Mouse (Mus musculus): ENCODE data around the gene Tmc4.
"Not testable (repeated sequence)": the region's sequence is repeated elsewhere in the genome, so short reads cannot be mapped to it uniquely, and the experiment has no call there.

Tmc4 gene

DNA sequence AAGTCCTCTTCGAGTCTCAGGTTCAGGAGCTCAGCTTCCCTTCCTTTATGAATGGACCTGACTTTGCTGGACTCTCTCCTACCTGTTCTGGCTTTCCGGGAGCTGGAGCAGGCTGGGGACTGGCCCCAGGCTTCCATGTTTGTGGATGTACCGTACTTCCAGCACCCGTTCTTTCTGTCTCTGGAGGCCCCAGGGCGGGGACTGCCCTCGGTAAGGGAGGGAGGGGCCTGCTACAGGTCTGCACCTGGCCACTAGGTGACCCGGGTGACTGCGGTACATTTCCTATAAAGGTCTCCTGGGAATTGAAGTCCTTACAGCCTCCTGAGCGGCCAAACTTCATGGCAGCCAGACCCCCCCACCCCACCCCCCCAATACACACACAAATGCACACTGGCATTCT, at the start of gene Tmc4:
TSS of gene Tmc4 (minus strand) at position 212 of the 400 bp plus-strand sequence.
- DNase-seq (ENCODE audit: extremely low read depth, low read depth), result no peak

GRCm38 (mm10) chr7:3725459-3725858, 48.1 kb upstream of the Tmc4 start:
- not testable (repeated sequence) for DNase-seq (ENCODE audit: extremely low read depth, low read depth)

DNA sequence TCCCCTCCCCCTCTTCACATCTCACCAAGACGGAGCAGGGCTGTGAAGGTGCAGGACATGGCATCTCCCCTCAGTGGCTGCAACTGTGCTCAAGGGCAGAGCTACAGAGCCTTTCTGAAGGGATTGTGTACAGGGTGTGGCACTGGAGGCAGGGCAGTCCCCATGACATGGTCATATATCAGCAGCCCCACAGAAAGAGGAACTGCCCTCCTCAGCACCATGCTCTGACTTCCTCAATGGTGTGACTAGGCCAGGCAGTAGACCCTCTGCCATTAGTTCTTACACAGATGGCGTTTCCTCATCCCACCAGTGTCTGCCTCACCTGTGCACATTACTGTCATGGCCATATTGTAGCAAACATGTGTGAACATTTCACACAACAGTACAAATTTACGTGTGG, 42.9 kb upstream of the Tmc4 start, which contains the start of gene Pirb:
TSS of gene Pirb (minus strand) at position 124 of the 400 bp plus-strand sequence.
- DNase-seq (ENCODE audit: extremely low read depth, low read depth), result not testable (repeated sequence)

- DNase-seq (ENCODE audit: extremely low read depth, low read depth), result no peak
Measured at GRCm38 (mm10) chr7:3715249-3715648, 37.9 kb upstream of the Tmc4 start.

GRCm38 (mm10) chr7:3712264-3712942, 35.0 kb upstream of the Tmc4 start:
- DNase-seq (ENCODE audit: extremely low read depth, low read depth), result no peak

DNA sequence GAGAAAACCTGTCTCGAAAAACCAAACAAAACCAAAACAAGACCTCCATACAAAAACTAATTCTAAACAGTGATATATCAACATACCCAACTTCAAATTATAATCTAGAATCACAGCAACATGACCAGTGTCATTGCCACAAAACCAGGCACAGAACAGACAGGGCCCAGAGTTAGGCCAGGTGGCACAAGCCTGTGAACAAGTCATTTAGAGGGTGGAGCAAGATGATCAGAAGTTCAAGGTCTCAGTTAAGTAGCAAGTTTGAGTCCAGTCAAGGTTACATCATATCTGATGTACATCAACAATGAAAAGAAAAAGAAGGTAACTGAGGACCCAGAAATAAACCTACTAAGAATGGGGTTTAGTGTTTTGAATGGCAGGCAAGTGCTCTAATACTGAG, 31.6 kb upstream of the Tmc4 start:
- DNase-seq (ENCODE audit: extremely low read depth, low read depth), result no peak

DNA sequence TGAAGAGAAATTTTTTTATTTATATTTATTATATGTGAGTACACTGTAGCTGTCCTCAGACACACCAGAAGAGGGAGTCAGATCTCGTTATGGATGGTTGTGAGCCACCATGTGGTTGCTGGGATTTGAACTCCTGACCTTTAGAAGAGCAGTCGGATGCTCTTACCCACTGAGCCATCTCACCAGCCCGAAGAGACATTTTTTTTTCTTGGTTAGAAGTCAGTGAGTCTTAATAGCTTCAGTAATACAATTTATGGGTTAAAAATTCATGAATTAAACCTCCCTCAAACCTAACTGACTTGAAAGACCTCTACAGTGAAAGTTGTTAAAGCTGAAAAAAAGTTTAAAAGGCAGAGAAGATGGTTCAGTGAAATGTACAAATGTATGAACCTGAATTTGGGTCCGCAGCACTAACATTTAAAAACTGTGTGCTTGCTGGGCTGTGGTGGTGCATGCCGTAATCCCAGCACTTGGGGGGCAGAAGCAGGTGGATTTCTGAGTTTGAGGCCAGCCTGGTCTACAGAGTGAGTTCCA, 31.2 kb upstream of the Tmc4 start:
- DNase-seq (ENCODE audit: extremely low read depth, low read depth), result not testable (repeated sequence)

DNA sequence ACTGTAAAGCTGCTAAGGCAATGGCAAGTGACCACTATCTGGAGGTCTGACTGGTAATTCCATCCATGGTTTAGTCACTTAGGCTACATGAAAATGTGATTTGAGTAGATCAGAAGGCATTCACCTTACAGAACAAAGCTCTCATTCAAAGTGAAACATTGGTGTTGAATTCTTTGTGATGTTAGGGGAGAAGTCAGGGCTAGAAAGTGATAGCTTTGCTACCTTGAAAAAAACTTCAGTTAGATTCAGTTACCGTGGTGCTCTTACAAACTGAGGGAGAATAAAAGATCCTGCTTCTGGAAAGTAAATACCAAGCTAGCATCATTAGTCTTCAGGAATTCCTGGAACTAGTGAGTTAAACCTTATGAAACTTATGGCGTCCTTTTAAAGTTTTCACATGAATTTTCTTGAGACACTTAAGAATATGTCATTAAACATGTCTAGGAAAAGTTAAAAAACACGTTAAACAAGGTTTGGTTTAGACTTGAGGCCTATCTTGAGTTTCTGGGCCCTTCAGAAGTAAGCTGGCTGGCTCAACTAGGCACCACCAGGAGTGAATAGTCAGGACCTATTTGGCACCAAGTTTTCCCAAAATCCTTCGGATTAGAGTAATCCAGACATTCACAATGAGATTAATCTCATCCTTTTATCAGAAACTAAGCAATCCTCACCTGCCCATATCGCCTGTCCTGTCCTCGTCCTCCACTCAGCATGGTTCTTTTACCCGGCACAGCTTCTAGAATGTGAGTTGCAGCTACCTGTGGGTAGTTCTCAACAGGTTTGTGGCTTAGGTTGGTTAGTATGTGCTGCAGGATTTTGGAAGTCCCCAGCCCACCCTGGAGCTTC, 30.4 kb upstream of the Tmc4 start:
- no peak for DNase-seq (ENCODE audit: extremely low read depth, low read depth)

DNA sequence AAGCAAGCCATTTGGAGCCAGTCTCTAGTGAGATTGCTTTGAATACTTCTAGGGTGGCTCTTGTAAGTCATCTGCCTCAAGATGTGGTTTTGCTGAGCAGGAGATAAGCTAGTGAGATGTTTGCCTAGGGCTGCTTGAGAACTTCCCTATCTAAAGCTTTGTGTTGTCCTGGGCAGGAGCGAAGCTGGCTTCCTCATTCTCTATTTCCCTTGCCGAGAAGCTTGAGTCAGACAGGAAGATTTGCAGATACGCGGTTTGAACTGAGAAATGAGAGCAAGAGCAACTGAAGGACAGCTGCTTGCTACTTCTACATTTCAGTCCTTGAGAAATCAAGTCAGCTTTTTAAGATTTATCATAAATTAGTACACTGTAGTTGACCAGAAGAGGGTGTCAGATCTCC, 29.7 kb upstream of the Tmc4 start:
- DNase-seq (ENCODE audit: extremely low read depth, low read depth), result peak; percentile 98

- DNase-seq (ENCODE audit: extremely low read depth, low read depth), result no peak
Measured at GRCm38 (mm10) chr7:3706343-3706934, 29.1 kb upstream of the Tmc4 start.

- no peak for DNase-seq (ENCODE audit: extremely low read depth, low read depth)
Measured at GRCm38 (mm10) chr7:3705911-3706310, 28.6 kb upstream of the Tmc4 start.

- not testable (repeated sequence) for DNase-seq (ENCODE audit: extremely low read depth, low read depth)
Measured at GRCm38 (mm10) chr7:3705461-3705860, 28.1 kb upstream of the Tmc4 start.

DNA sequence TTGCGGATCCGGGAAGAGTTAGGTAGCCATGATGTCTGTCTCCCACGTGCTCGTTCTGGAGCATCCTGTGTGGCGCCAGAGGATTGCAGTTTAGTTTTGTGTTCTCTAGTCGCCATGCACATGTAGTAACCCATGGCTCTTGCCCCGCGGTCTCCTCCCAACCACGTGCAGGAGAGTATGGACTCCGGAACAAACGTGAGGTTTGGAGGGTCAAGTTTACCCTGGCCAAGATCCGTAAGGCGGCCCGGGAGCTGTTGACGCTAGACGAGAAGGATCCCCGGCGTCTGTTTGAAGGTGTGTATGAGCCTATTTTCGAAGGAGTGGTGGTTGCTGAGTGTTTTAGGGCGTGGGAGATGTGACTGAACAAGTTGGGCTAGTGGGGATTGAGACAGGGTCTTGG, 27.1 kb upstream of the Tmc4 start:
- no peak for DNase-seq (ENCODE audit: extremely low read depth, low read depth)

- DNase-seq (ENCODE audit: extremely low read depth, low read depth), result peak; percentile 93
Measured at GRCm38 (mm10) chr7:3703879-3704441, 26.6 kb upstream of the Tmc4 start, which contains the start of gene Rps9. Gene Rps9, plus strand, starts transcription at chr7:3703993.

DNA sequence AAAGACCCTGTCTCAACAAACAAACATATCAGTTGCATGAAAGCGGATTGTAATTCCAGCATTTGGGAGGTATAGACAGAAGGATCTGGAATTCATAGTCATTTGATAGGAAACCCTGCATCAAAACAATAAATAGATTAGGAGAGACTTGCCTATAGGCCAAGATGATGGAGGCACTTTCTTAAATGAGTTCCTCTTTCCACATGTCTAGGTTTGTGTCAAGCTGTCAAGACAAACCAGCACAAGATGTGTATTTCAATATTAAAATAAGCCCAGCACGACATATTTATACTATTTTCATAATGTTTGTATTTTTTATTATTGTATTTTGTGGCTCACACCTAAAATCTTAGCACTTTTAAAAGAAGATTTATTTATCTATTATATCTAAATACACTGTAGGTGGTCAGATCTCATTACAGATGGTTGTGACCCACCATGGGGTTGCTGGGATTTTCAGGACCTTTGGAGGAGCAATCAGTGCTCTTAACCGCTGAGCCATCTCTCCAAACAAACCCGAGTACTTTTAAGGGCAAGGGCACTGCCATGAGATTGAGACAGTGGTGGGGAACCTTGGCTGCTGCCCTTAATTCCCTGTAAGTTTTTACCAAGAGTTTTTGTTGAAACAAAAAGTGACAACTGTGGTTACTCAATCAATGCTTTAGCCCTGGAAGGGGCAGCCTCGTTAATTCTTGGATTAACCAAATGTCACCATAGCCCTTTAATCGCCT, 26.0 kb upstream of the Tmc4 start:
- DNase-seq (ENCODE audit: extremely low read depth, low read depth), result no peak

- DNase-seq (ENCODE audit: extremely low read depth, low read depth), result no peak
Measured at GRCm38 (mm10) chr7:3698471-3698870, 21.1 kb upstream of the Tmc4 start.

GRCm38 (mm10) chr7:3694949-3695305, 17.6 kb upstream of the Tmc4 start:
- DNase-seq (ENCODE audit: extremely low read depth, low read depth), result not testable (repeated sequence)

DNA sequence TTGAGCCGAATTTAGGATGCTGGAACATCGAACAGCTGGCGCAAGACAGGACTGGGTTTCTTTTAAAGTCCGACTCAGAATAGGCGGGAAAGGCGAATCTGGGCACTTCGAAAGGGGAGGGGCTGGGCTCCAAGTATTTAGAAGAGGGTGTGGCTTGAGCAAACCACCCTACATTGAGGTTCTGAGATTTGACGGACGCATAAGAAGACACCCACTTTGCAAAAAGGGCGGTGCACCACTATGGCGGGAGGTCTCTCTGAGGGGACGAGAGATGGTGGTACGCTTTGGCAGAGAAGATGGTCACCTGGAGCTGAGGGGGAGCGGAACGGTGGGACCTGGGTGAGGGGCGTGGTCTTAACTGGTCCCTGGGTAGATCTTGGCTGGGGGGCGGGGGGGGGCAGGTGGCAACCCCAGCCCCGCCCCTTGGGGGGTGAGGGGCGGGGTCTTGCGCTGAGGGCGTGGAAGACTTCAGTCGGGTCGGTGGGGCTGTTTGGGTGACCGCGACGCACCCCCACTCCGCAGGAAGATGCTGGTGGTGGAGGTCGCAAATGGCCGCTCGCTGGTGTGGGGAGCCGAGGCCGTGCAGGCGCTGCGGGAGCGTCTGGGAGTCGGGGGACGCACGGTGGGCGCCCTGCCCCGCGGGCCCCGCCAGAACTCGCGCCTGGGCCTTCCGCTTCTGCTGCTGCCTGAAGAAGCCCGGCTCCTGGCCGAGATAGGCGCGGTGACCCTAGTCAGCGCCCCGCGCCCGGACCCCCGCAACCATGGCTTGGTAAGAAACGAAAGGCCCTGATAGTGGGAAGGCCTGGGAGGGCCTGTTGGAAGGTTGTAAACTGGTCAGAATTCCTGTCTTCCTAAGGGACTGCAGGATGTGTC, 17.0 kb upstream of the Tmc4 start:
- peak; percentile 83 for DNase-seq (ENCODE audit: extremely low read depth, low read depth)

DNA sequence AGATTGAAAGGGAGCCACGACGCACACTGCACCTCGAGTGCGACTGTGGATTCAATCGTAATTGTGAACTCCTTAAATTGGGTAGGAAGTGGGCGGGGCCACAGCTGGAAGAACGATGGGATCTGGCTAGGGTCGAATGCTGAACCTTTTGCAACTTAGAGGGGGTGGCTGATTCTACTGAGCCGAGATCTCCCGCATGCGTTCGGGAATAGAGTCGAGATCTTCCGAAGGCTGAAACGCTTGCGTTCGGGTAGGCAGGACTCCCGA, 16.4 kb upstream of the Tmc4 start:
- DNase-seq (ENCODE audit: extremely low read depth, low read depth), result no peak

All from MEL-GATA-1-ER (cell line).